Mouse (Mus musculus): ENCODE data around the gene Isoc2b. TPM values are rescaled to one million over a fixed set of nuclear protein-coding genes. Genes with fewer than 3 reads are reported as not detected.
"Not testable (repeated sequence)": the region's sequence is repeated elsewhere in the genome, so short reads cannot be mapped to it uniquely, and the experiment has no call there.

The Isoc2b gene
- polyA plus RNA-seq, 1 experiment from 2014 or later = 6.5 TPM

DNA sequence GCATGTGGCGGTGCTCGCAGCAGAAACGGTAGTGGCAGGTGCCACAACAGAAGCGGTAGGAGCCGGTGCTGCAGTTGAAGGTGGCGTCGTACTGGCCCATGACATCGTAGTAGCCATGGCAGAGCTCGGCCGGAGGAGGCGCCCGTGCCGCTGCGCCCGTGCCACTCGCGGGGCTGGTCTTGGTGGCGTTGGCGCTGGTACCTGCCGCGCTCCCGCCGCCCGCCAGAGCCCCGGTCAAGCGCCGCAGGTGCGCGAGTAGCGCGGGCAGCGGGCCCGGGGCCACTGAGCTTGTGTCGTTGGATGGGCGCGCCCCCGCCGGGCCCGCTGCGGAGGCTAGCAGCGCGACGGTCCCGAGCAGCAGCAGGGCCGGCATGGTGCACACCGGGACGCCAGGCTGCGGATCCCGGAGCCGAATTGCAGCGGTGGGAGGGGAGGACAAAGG, 33.7 kb downstream of the Isoc2b start:
- Histone ChIP-seq H3K9ac (ENCODE audit: low read depth, low read length) (peak overlapping the region; percentile 60), H3K27me3 (replicated peaks; ENCODE audit: control insufficient read depth, insufficient read depth, low read length) (peaks cover 67% of the 10 kb centered on the region), H3K36me3 (ENCODE audit: control insufficient read depth, insufficient read depth, low read length) (no peaks in the 10 kb centered on the region), H3K4me3 (ENCODE audit: low read depth, low read length) (peak overlapping the region; percentile 46), H3K9me3 (ENCODE audit: control insufficient read depth, low read length) (peaks cover 6% of the 10 kb centered on the region), H3K27ac (replicated peaks; ENCODE audit: low read depth, low read length) (no peak overlapping the region), H3K4me1 (ENCODE audit: control insufficient read depth, insufficient read depth, low read length) (no peaks in the 10 kb centered on the region), H3K4me2 (ENCODE audit: low read depth, low read length) (peak overlapping the region; percentile 80)
- DNase-seq (ENCODE audit: low spot score) (peak; percentile 55), ATAC-seq (ENCODE audit: low read depth) (peak; percentile 92)
- under 1% methylated on average over 40 of the region's 51 CpGs for WGBS

- ATAC-seq (ENCODE audit: low read depth) = no peak; the same call in 1 of the 2 replicates
- Histone ChIP-seq H3K27ac (replicated peaks; ENCODE audit: low read depth, low read length) (no peak overlapping the region), H3K36me3 (ENCODE audit: control insufficient read depth, insufficient read depth, low read length) (no peaks in the 10 kb centered on the region), H3K4me1 (ENCODE audit: control insufficient read depth, insufficient read depth, low read length) (no peaks in the 10 kb centered on the region), H3K9ac (ENCODE audit: low read depth, low read length) (peak overlapping the region; percentile 60), H3K4me3 (ENCODE audit: low read depth, low read length) (peak overlapping the region; percentile 46), H3K27me3 (replicated peaks; ENCODE audit: control insufficient read depth, insufficient read depth, low read length) (peaks cover 72% of the 10 kb centered on the region), H3K4me2 (ENCODE audit: low read depth, low read length) (peak overlapping the region; percentile 80), H3K9me3 (ENCODE audit: control insufficient read depth, low read length) (peaks cover 6% of the 10 kb centered on the region)
- no peak for DNase-seq (ENCODE audit: low spot score)
- 9% methylated on average over 28 of the region's 34 CpGs for WGBS
Observed at GRCm38 (mm10) chr7:4835631-4836327, 34.3 kb downstream of the Isoc2b start.

DNA sequence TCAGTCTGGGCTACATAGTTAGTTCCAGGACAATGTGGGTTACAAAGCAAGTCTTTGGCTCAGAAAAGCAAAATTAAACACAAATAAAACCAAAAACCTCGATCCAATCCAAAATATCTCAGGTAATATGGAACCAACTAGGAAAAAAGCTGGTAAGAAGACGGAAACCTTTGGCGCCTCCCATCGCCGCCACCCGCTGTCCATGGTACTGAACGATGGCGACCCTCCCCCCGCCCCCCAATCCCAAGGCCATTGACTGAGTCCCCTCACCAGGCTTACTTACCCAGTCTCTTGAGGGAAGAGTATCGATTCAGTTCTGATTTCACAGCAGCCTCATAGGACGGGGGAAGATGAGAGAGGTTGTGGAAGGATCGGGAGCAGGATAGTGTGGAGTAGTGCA, 39.6 kb downstream of the Isoc2b start:
- no peak for DNase-seq (ENCODE audit: low spot score)
- Histone ChIP-seq H3K4me2 (ENCODE audit: low read depth, low read length) (no peak overlapping the region), H3K4me3 (ENCODE audit: low read depth, low read length) (no peak overlapping the region), H3K9ac (ENCODE audit: low read depth, low read length) (no peak overlapping the region), H3K27me3 (replicated peaks; ENCODE audit: control insufficient read depth, insufficient read depth, low read length) (peaks cover 31% of the 10 kb centered on the region), H3K9me3 (ENCODE audit: control insufficient read depth, low read length) (no peaks in the 10 kb centered on the region), H3K27ac (replicated peaks; ENCODE audit: low read depth, low read length) (no peak overlapping the region), H3K4me1 (ENCODE audit: control insufficient read depth, insufficient read depth, low read length) (no peaks in the 10 kb centered on the region), H3K36me3 (ENCODE audit: control insufficient read depth, insufficient read depth, low read length) (no peaks in the 10 kb centered on the region)
- ATAC-seq (ENCODE audit: low read depth) = no peak
- 8% methylated on average over 12 of the region's 12 CpGs for WGBS

- Histone ChIP-seq H3K9ac (ENCODE audit: low read depth, low read length) (no peak overlapping the region), H3K4me2 (ENCODE audit: low read depth, low read length) (no peak overlapping the region), H3K36me3 (ENCODE audit: control insufficient read depth, insufficient read depth, low read length) (no peaks in the 10 kb centered on the region), H3K4me3 (ENCODE audit: low read depth, low read length) (no peak overlapping the region), H3K9me3 (ENCODE audit: control insufficient read depth, low read length) (no peaks in the 10 kb centered on the region), H3K4me1 (ENCODE audit: control insufficient read depth, insufficient read depth, low read length) (no peaks in the 10 kb centered on the region), H3K27me3 (replicated peaks; ENCODE audit: control insufficient read depth, insufficient read depth, low read length) (no peaks in the 10 kb centered on the region), H3K27ac (replicated peaks; ENCODE audit: low read depth, low read length) (no peak overlapping the region)
- WGBS = 43% methylated on average over 4 of the region's 4 CpGs
- DNase-seq (ENCODE audit: low spot score) = no peak
- no peak for ATAC-seq (ENCODE audit: low read depth)
Observed at GRCm38 (mm10) chr7:4825365-4825764, 44.7 kb downstream of the Isoc2b start.

DNA sequence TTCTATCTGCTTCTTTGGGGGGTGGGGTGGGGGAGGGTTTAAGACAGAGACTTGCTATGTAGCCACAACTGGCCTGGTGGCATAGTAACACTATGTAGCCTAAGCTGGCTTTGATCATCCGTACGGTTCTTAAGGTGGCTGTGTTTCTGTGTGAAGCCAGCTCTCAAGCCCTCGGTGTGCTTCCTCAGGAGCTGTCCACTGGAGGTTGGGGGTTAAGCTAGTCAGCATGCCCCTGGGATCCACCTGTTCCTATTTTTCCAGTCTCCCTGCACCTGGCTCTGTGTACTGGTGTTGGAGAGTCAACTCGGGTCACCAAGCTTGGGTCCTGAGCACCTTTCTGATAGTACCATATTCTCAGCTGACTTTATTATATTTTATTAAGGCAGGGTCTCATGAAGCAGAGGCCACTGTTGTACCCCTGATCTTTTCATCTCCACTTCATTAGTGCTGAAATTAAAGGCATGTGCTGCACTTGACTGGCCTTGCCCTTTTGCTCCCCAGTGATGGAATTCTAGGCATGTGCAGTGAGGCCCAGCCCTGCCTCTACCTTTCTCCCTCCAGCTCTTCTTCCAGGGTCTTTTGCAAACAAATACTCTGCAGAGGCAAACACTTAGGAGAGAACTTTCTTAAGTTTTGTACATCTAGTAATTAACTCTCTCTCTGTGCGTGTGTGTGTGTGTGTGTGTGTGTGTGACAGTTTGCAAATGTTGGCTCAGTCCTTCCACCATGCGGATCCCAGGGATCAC, 47.7 kb downstream of the Isoc2b start:
- H3K4me3 ChIP-seq (ENCODE audit: low read depth, low read length) = no peak overlapping the region
- H3K4me1 ChIP-seq (ENCODE audit: control insufficient read depth, insufficient read depth, low read length) = no peaks in the 10 kb centered on the region
- H3K27me3 ChIP-seq (replicated peaks; ENCODE audit: control insufficient read depth, insufficient read depth, low read length) = no peaks in the 10 kb centered on the region
- no peaks in the 10 kb centered on the region for H3K9me3 ChIP-seq (ENCODE audit: control insufficient read depth, low read length)
- no peak overlapping the region for H3K4me2 ChIP-seq (ENCODE audit: low read depth, low read length)
- no peak overlapping the region for H3K9ac ChIP-seq (ENCODE audit: low read depth, low read length)
- H3K36me3 ChIP-seq (ENCODE audit: control insufficient read depth, insufficient read depth, low read length) = no peaks in the 10 kb centered on the region
- no peak for ATAC-seq (ENCODE audit: low read depth)
- WGBS = 52% methylated on average over 6 of the region's 6 CpGs
- DNase-seq (ENCODE audit: low spot score) = no peak
- H3K27ac ChIP-seq (replicated peaks; ENCODE audit: low read depth, low read length) = no peak overlapping the region

DNA sequence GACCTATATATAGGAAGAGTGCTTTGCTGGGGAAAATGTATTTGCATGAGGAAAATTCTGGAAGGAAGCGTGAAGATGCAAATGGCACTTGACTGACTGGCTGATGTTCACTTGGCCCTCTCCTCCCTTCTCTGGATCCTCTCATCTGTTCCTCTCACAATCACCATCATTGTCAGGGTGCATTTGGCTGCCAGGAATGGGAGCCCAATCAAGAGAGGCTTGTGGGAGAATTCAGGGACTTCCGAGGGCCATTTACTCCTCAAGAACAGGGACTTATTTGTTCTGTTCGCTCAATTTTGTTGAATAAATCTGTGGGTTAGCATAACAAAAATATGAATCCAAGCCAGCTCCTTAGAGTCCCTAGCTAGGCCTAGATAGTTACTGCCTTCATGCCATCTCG, 48.4 kb downstream of the Isoc2b start:
- no peak overlapping the region for H3K4me2 ChIP-seq (ENCODE audit: low read depth, low read length)
- no peak overlapping the region for H3K9ac ChIP-seq (ENCODE audit: low read depth, low read length)
- no peak overlapping the region for H3K27ac ChIP-seq (replicated peaks; ENCODE audit: low read depth, low read length)
- no peaks in the 10 kb centered on the region for H3K4me1 ChIP-seq (ENCODE audit: control insufficient read depth, insufficient read depth, low read length)
- no peaks in the 10 kb centered on the region for H3K9me3 ChIP-seq (ENCODE audit: control insufficient read depth, low read length)
- no peaks in the 10 kb centered on the region for H3K36me3 ChIP-seq (ENCODE audit: control insufficient read depth, insufficient read depth, low read length)
- DNase-seq (ENCODE audit: low spot score) = no peak
- WGBS = 68% methylated on average over 4 of the region's 4 CpGs
- ATAC-seq (ENCODE audit: low read depth) = no peak
- no peaks in the 10 kb centered on the region for H3K27me3 ChIP-seq (replicated peaks; ENCODE audit: control insufficient read depth, insufficient read depth, low read length)
- no peak overlapping the region for H3K4me3 ChIP-seq (ENCODE audit: low read depth, low read length)

DNA sequence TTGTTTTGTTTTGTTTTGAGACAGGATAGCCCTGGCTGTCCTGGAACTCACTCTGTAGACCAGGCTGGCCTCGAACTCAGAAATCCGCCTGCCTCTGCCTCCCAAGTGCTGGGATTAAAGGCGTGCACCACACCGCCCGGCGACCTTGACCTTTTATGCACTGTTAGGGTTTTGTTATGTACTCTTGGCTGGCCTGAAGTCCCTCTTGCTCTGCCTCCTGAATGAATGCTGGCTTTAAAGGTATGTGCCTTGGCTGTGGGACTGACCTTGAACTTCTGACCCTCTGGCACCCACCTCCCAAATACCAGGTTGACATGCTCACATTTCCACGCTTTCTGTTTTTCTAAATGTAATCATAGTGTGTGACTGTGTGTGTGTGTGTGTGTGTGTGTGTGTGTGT, 49.1 kb downstream of the Isoc2b start:
- not testable (repeated sequence) for H3K9me3 ChIP-seq (ENCODE audit: control insufficient read depth, low read length); H3K4me1 ChIP-seq (ENCODE audit: control insufficient read depth, insufficient read depth, low read length); ATAC-seq (ENCODE audit: low read depth); H3K27me3 ChIP-seq (replicated peaks; ENCODE audit: control insufficient read depth, insufficient read depth, low read length); H3K9ac ChIP-seq (ENCODE audit: low read depth, low read length); DNase-seq (ENCODE audit: low spot score); H3K4me2 ChIP-seq (ENCODE audit: low read depth, low read length); H3K36me3 ChIP-seq (ENCODE audit: control insufficient read depth, insufficient read depth, low read length); H3K27ac ChIP-seq (replicated peaks; ENCODE audit: low read depth, low read length); H3K4me3 ChIP-seq (ENCODE audit: low read depth, low read length)
- WGBS = 84% methylated on average over 7 of the region's 7 CpGs

- Histone ChIP-seq H3K9ac (ENCODE audit: low read depth, low read length) (no peak overlapping the region), H3K9me3 (ENCODE audit: control insufficient read depth, low read length) (no peaks in the 10 kb centered on the region), H3K36me3 (ENCODE audit: control insufficient read depth, insufficient read depth, low read length) (no peaks in the 10 kb centered on the region), H3K4me3 (ENCODE audit: low read depth, low read length) (no peak overlapping the region), H3K4me2 (ENCODE audit: low read depth, low read length) (no peak overlapping the region), H3K27ac (replicated peaks; ENCODE audit: low read depth, low read length) (no peak overlapping the region), H3K4me1 (ENCODE audit: control insufficient read depth, insufficient read depth, low read length) (peaks cover 6% of the 10 kb centered on the region; the same call in 1 of the 2 replicates), H3K27me3 (replicated peaks; ENCODE audit: control insufficient read depth, insufficient read depth, low read length) (no peaks in the 10 kb centered on the region)
- ATAC-seq (ENCODE audit: low read depth) = no peak
- no peak for DNase-seq (ENCODE audit: low spot score)
Observed at GRCm38 (mm10) chr7:4816559-4816958, 53.5 kb downstream of the Isoc2b start.

Data from embryonic facial prominence, embryonic 14.5 days (tissue).